Mouse (Mus musculus): Measurements from ENCODE around the gene Ralgps2.

GRCm38 (mm10) chr1:156928255-156928654 is 11.2 kb downstream of the Ralgps2 start:
- TF ChIP-seq USF1 (IDR thresholded peaks at IDR 0.05; ENCODE audit: low read depth): no peak
- TF ChIP-seq MYOG (IDR thresholded peaks at IDR 0.05; ENCODE audit: control insufficient read depth in 1 of 3, insufficient read depth in 1 of 3, insufficient read length in 2 of 3, low read depth in 2 of 3): no peak
- TF ChIP-seq TCF12 (IDR thresholded peaks at IDR 0.05; ENCODE audit: insufficient read depth, poor library complexity, severe bottlenecking): no peak
- no peak for TF ChIP-seq POLR2AphosphoS2 (IDR thresholded peaks at IDR 0.05; ENCODE audit: insufficient read length, low read depth)
- TF ChIP-seq POLR2A (IDR thresholded peaks at IDR 0.05; ENCODE audit: insufficient read length, low read depth): no peak
- TF ChIP-seq MAX (IDR thresholded peaks at IDR 0.05; ENCODE audit: low read depth): no peak
- TF ChIP-seq REST (IDR thresholded peaks at IDR 0.05; ENCODE audit: insufficient read depth, insufficient read length): no peak
- no peak for TF ChIP-seq CEBPB (IDR thresholded peaks at IDR 0.05; ENCODE audit: insufficient read depth, poor library complexity, severe bottlenecking)
- no peak for TF ChIP-seq E2F4 (IDR thresholded peaks at IDR 0.05; ENCODE audit: insufficient read depth)
- no peak for TF ChIP-seq TCF3 (IDR thresholded peaks at IDR 0.05; ENCODE audit: insufficient read length, low read depth)
- no peak for TF ChIP-seq MYOD1 (IDR thresholded peaks at IDR 0.05; ENCODE audit: control insufficient read depth in 1 of 3, insufficient read length in 2 of 3, low read depth in 2 of 3)
